ENCODE assay signal across 7 mouse cellular contexts in the genomic region with DNA sequence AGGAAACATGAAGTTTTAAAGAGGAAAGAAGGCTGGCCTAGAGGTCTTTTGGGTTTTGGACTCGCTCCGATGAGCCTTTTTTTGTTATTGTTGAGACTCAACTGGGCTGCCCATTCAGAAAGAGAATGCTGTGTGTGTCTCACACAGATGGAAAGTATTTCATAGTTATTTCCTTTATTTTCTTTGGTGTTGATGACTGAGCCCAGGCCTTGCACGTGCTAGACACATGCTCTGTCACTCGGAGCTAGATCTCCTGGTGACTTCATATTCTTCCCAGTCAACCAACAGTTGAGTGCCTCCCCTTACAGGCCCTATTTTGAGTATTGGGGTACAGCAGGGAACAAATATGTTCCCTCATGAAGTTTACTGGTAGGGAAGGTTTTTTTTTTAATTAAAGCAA. TPM values are rescaled to one million over a fixed set of nuclear protein-coding genes. Genes with fewer than 3 reads are reported as not detected.
DNase-seq lines count a peak whose midpoint lies in the region; ATAC-seq and TF ChIP-seq lines count a peak whose summit lies in the region.

No protein-coding gene starts in this region.

- H3K4me2 ChIP-seq in lung, postnatal 0 days (replicated peaks; ENCODE audit: low read depth, low read length), result peak overlapping the region; percentile 66
- peak overlapping the region; percentile 82 for H3K4me2 ChIP-seq in limb, embryonic 13.5 days (replicated peaks)
- H3K4me2 ChIP-seq in stomach, embryonic 15.5 days, result peak overlapping the region; percentile 73

- no peak overlapping the region for H3K27ac ChIP-seq in lung, postnatal 0 days (ENCODE audit: low read length)
- peak overlapping the region; percentile 96 for H3K27ac ChIP-seq in forebrain, embryonic 10.5 days
- no peak overlapping the region for H3K27ac ChIP-seq in limb, embryonic 13.5 days
- H3K27ac ChIP-seq in stomach, embryonic 15.5 days, result peak overlapping the region; percentile 95; the same call in 1 of the 2 replicates

- H3K4me1 ChIP-seq in lung, postnatal 0 days (ENCODE audit: insufficient read depth, low read depth, low read length), result peaks cover 8% of the 10 kb centered on the region
- H3K4me1 ChIP-seq in forebrain, embryonic 10.5 days, result peaks cover 19% of the 10 kb centered on the region
- H3K4me1 ChIP-seq in limb, embryonic 13.5 days, result peaks cover 17% of the 10 kb centered on the region
- H3K4me1 ChIP-seq in stomach, embryonic 15.5 days, result peaks cover 8% of the 10 kb centered on the region

- H3K9ac ChIP-seq in lung, postnatal 0 days (replicated peaks; ENCODE audit: low read depth), result no peak overlapping the region; the same call in 1 of the 2 replicates
- H3K9ac ChIP-seq in limb, embryonic 13.5 days, result no peak overlapping the region
- H3K9ac ChIP-seq in stomach, embryonic 15.5 days, result no peak overlapping the region

- no peaks in the 10 kb centered on the region for H3K36me3 ChIP-seq in lung, postnatal 0 days (ENCODE audit: insufficient read depth, low read length)
- H3K36me3 ChIP-seq in forebrain, embryonic 10.5 days (replicated peaks), result peaks cover 39% of the 10 kb centered on the region
- H3K36me3 ChIP-seq in limb, embryonic 13.5 days, result peaks cover 33% of the 10 kb centered on the region
- peaks cover 8% of the 10 kb centered on the region; the same call in 1 of the 2 replicates for H3K36me3 ChIP-seq in stomach, embryonic 15.5 days

- no peak for TF ChIP-seq CTCF in lung, postnatal 0 days (IDR thresholded peaks at IDR 0.05)

- H3K9me3 ChIP-seq in lung, postnatal 0 days (ENCODE audit: low read length), result no peaks in the 10 kb centered on the region
- H3K9me3 ChIP-seq in forebrain, embryonic 10.5 days, result no peaks in the 10 kb centered on the region
- H3K9me3 ChIP-seq in limb, embryonic 13.5 days, result no peaks in the 10 kb centered on the region
- no peaks in the 10 kb centered on the region for H3K9me3 ChIP-seq in stomach, embryonic 15.5 days

- H3K4me3 ChIP-seq in lung, postnatal 0 days (ENCODE audit: low read depth, low read length), result 0 out of 2 replicates have a peak overlapping the region, but pooled peaks have one; percentile 75
- peak overlapping the region; percentile 75 for H3K4me3 ChIP-seq in forebrain, embryonic 10.5 days
- H3K4me3 ChIP-seq in limb, embryonic 13.5 days, result peak overlapping the region; percentile 68
- H3K4me3 ChIP-seq in stomach, embryonic 15.5 days (replicated peaks), result peak overlapping the region; percentile 89

- no peak for DNase-seq in lung, postnatal 0 days (ENCODE audit: low spot score)
- DNase-seq in lung, postnatal 4 days, result no peak
- no peak for DNase-seq in forebrain, embryonic 10.5 days (ENCODE audit: extremely low spot score, low spot score)
- DNase-seq in spleen, postnatal 4 days (ENCODE audit: low spot score in 2 of 2), result no peak
- DNase-seq in spleen, adult 18-20 months, result no peak

- no peak for TF ChIP-seq EP300 in lung, postnatal 0 days (IDR thresholded peaks at IDR 0.05)

- no peaks in the 10 kb centered on the region for H3K27me3 ChIP-seq in lung, postnatal 0 days (replicated peaks; ENCODE audit: insufficient read depth, low read length)
- no peaks in the 10 kb centered on the region for H3K27me3 ChIP-seq in forebrain, embryonic 10.5 days (ENCODE audit: poor library complexity, severe bottlenecking)
- H3K27me3 ChIP-seq in limb, embryonic 13.5 days, result no peaks in the 10 kb centered on the region
- no peaks in the 10 kb centered on the region for H3K27me3 ChIP-seq in stomach, embryonic 15.5 days (replicated peaks)

- WGBS in lung, postnatal 0 days, result 57% methylated on average over 4 of the region's 4 CpGs
- 69% methylated on average over 4 of the region's 4 CpGs for WGBS in forebrain, embryonic 10.5 days
- 72% methylated on average over 4 of the region's 4 CpGs for WGBS in limb, embryonic 13.5 days
- WGBS in stomach, embryonic 15.5 days, result 70% methylated on average over 4 of the region's 4 CpGs

- no peak for ATAC-seq in lung, postnatal 0 days
- no peak for ATAC-seq in limb, embryonic 13.5 days (ENCODE audit: low FRiP score, low read depth)
- no peak for ATAC-seq in stomach, embryonic 15.5 days (ENCODE audit: insufficient read depth, low FRiP score, low read depth)

RNA-seq across cellular contexts. Expression of gene Mettl16, which starts 1.0 kb away (rescaled TPM):
- 13.7 and 18.1 TPM in 2 replicates for polyA plus RNA-seq in lung, postnatal 0 days (2015; fragmentation: Nextera tagmentation; extraction: Ambion mirVana)
- 71.6 and 73.4 TPM in 2 replicates for polyA plus RNA-seq in forebrain, embryonic 10.5 days (2016; fragmentation: Nextera tagmentation; extraction: Ambion mirVana)
- polyA plus RNA-seq in limb, embryonic 13.5 days (2015; fragmentation: Nextera tagmentation; extraction: Ambion mirVana), result 56.6 and 61.1 TPM in 2 replicates
- polyA plus RNA-seq in stomach, embryonic 15.5 days (2015; fragmentation: Nextera tagmentation; extraction: Ambion mirVana), result 43.9 and 45.3 TPM in 2 replicates

RNA-seq across cellular contexts. Expression of gene Pafah1b1, which starts 47.2 kb away (rescaled TPM):
- polyA plus RNA-seq in lung, postnatal 0 days (2015; fragmentation: Nextera tagmentation; extraction: Ambion mirVana), result 49.1 and 60.8 TPM in 2 replicates
- polyA plus RNA-seq in forebrain, embryonic 10.5 days (2016; fragmentation: Nextera tagmentation; extraction: Ambion mirVana), result 45.1 and 48.5 TPM in 2 replicates
- 46.7 and 49.7 TPM in 2 replicates for polyA plus RNA-seq in limb, embryonic 13.5 days (2015; fragmentation: Nextera tagmentation; extraction: Ambion mirVana)
- 44.7 and 53.9 TPM in 2 replicates for polyA plus RNA-seq in stomach, embryonic 15.5 days (2015; fragmentation: Nextera tagmentation; extraction: Ambion mirVana)

RNA-seq across cellular contexts. Expression of gene Mnt, which starts 59.1 kb away (rescaled TPM):
- polyA plus RNA-seq in lung, postnatal 0 days (2015; fragmentation: Nextera tagmentation; extraction: Ambion mirVana), result 4.7 and 4.9 TPM in 2 replicates
- 4.7 and 4.9 TPM in 2 replicates for polyA plus RNA-seq in forebrain, embryonic 10.5 days (2016; fragmentation: Nextera tagmentation; extraction: Ambion mirVana)
- 5.3 and 5.8 TPM in 2 replicates for polyA plus RNA-seq in limb, embryonic 13.5 days (2015; fragmentation: Nextera tagmentation; extraction: Ambion mirVana)
- polyA plus RNA-seq in stomach, embryonic 15.5 days (2015; fragmentation: Nextera tagmentation; extraction: Ambion mirVana), result 3.9 and 4.5 TPM in 2 replicates

Comparison
In these comparisons a context has a peak if more than half of its experiments do, and no peak if none do; other contexts are left out.
1. H3K27ac ChIP-seq: peak in forebrain, embryonic 10.5 days (single experiment) and stomach, embryonic 15.5 days (single experiment); none in lung, postnatal 0 days (single experiment) and limb, embryonic 13.5 days (single experiment).
2. Peak in every context shown above with its lines, with median percentiles within 50 percentile points of each other: H3K4me2 ChIP-seq and H3K4me3 ChIP-seq.